Mouse (Mus musculus) forelimb bud, embryonic 11.5 days (tissue): ENCODE measurements around the gene Slc25a21.

ENCODE experiments used
- DNase-seq: peaks from one replicate; pipeline ENCODE4 v3.0.0-alpha.2; 2012; ENCODE audit warnings: low read depth, low spot score

Gene Slc25a21

GRCm38 (mm10) chr12:56691427-56692079, 505.7 kb downstream of the Slc25a21 start, which contains the start of gene Pax9:
TSS of gene Pax9 (plus strand) at chr12:56691767.
- DNase-seq = no peak

DNA sequence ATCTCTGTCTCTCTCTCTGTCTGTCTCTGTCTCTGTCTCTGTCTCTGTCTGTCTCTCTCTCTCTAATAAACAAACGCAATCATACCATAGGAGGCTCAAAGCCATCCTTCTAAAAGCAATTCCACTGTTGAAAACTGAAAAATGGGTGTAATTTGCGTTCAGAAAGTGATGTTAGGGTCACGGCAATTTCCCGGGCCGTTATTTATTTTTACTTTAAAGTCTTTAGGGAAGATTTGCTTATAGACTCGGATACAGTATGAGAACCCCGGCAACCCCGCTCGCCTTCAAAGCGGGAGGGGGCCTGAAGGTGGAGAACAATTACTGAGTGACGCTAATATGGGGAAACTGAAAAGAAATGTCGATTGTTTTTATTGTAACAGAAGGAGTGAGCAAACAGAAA, 506.3 kb downstream of the Slc25a21 start:
- DNase-seq = no peak

DNA sequence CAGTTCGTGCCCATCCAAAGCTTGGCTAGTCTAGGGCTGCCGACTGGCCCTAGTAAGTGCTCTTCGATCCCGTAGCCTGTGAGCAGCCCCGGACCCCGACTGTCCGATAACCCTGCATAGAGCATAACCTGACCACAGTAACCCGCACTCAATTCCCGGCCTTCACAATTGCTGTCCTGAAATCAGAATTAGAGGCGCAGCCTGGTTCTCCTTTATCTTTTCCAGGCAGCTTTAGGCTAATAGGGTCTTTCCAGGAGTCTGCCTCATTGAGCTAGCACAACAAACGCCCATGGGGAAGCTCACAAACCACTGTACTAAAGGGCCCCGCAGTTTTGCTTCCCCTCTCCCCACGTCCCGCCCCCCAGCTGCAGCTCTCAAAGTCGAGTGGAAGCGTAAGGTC, 506.9 kb downstream of the Slc25a21 start:
- DNase-seq = no peak

- peak; percentile 85 for DNase-seq
Measured at GRCm38 (mm10) chr12:56689736-56690135, 507.5 kb downstream of the Slc25a21 start.

- DNase-seq = no peak
Measured at GRCm38 (mm10) chr12:56689331-56689730, 507.9 kb downstream of the Slc25a21 start.

GRCm38 (mm10) chr12:56688920-56689319, 508.4 kb downstream of the Slc25a21 start:
- DNase-seq = no peak

- DNase-seq = no peak
Measured at GRCm38 (mm10) chr12:56688482-56688840, 508.8 kb downstream of the Slc25a21 start.

DNA sequence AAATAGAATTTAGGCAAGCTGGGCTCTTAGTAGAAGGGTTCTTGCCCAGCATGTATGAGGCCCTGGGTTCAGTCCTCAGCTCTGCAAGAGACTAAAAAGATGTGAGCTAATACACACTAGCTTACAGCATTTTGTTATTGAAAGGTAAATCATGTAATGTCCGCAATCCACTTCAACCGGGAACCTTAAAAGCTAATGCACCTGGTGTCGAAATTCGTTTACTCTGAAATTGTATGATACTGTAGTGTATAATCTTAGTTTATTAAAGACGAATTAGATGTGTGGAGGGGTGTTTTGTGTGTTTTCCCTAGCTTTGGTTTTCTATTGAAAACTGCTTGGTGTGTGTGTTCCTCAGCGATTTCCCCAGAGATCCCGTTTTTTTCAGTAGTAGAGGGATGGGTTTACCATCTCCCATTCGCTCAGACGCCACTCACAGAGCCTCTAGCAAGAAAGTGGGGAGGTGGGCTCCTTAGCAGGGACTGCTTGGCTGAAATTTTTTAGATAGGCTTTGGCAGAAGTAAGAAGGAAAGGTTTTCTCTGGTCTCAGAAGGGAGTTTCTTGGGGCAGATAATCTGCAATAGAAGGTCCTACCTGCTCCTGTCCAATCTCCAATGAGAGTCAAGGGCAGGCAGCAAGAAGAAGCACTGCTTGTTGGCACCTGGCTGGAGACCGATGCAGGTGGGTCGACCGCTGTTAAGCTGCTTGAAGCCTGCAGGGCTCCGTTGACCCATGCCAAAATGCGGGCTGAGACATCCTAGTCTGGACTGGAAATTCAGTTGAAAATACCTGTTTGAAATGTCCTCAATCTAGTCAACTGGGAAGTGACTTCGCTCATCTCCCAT, 509.4 kb downstream of the Slc25a21 start:
- no peak for DNase-seq

- no peak for DNase-seq
Measured at GRCm38 (mm10) chr12:56681096-56681811, 516.0 kb downstream of the Slc25a21 start.

DNA sequence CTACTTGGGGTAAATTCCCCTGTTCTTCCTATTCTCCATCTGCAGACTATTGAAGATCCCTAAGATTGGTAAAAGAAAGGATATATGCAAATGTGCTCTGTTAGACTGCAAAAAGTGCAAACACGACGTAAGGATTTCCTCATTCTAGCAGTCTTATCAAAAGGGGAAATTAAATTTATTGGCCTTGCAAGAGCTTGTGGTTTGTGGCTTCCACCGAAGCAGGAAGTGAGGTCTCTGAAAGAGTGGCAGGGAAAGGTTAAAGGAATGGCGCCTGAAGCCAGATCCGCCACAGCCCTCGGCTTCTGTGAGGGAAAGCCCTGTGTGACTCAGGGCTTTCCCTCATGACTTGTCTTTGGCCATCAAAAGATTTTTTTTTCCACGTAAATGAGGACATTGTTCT, 519.7 kb downstream of the Slc25a21 start:
- DNase-seq = no peak

DNA sequence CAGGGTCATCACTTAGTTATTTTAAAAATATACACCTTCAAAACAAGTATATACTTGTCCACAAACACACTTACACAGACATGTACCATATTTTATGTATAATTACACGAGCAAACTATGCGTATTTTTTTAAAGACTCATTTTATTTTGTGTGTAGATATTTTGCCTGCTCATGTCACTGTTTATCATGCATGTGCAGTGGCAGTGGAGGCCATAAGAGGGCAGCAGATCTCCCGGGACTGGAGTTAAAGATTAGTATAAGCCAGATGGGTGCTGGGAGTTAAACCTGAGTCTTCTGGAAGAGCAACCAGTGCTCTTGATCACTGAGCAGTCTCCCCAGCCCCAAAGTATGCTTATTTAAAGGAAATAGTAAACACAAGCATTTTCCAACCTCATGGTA, 522.5 kb downstream of the Slc25a21 start:
- DNase-seq = no peak

- no peak for DNase-seq
Measured at GRCm38 (mm10) chr12:56670795-56671194, 526.5 kb downstream of the Slc25a21 start.

GRCm38 (mm10) chr12:56669451-56670122, 527.7 kb downstream of the Slc25a21 start:
- peak; percentile 76 for DNase-seq
